Mouse (Mus musculus): ENCODE results near the gene Taar6.

Gene Taar6

GRCm38 (mm10) chr10:23985546-23985945 is at the start of gene Taar6:
Gene Taar6 (minus strand): TSS chr10:23985646.
- DNase-seq (ENCODE audit: low spot score in 2 of 2) = no peak

- DNase-seq (ENCODE audit: low spot score in 2 of 2) = no peak
Observed at GRCm38 (mm10) chr10:24031347-24031746, 45.9 kb upstream of the Taar6 start.

- no peak for DNase-seq (ENCODE audit: low spot score in 2 of 2)
Observed at GRCm38 (mm10) chr10:24026922-24027321, 41.5 kb upstream of the Taar6 start, which contains the start of gene Taar7d. Gene Taar7d (plus strand): TSS chr10:24027222.

GRCm38 (mm10) chr10:24008143-24008542 is 22.7 kb upstream of the Taar6 start:
- DNase-seq (ENCODE audit: low spot score in 2 of 2) = no peak

- DNase-seq (ENCODE audit: low spot score in 2 of 2) = no peak
Observed at GRCm38 (mm10) chr10:24007034-24007433, 21.6 kb upstream of the Taar6 start.

DNA sequence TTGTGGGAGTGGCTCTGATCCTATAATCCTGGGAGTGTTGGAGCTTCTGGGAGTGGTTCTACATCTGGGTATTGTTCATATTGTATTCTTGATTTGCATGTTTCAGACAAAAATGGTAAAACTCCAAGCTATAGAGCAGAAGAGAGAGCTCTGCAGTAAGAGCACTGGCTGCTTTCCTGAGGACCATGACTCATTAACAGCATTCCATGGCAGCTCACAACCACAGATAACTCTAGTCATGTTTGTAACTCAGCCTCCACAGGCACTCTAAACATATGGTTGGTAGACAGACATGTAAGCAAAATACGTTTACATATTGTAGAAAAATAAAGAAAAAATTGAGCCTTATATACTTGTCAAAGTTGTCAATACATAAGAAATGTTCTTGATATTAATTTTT is 21.0 kb upstream of the Taar6 start:
- no peak for DNase-seq (ENCODE audit: low spot score in 2 of 2)

- DNase-seq (ENCODE audit: low spot score in 2 of 2) = no peak
Observed at GRCm38 (mm10) chr10:23999639-24000038, 14.2 kb upstream of the Taar6 start, which contains the start of gene Taar7b. Gene Taar7b (plus strand): TSS chr10:23999939.

DNA sequence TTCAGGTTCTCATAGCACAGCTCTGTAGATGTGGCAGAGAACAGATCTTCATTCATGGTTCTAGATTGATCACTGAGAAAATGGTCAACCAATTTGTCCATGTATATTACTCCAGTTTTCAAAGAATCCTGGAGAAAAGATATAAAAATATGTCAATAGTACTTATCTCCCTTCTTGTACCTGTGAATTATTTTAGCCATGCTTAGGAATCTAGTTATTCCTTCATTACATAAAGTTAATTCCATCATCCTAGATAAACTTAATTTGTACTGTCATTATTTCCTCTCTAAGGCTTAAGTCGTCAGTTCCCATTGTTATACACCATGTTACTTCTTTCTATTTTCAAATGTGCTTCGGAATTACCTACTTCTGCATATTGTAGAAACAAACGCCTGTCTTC is 7.9 kb upstream of the Taar6 start, which contains the start of gene Taar7a:
TSS of gene Taar7a (minus strand) at position 101 of the 400 bp plus-strand sequence.
- no peak for DNase-seq (ENCODE audit: low spot score in 2 of 2)

DNA sequence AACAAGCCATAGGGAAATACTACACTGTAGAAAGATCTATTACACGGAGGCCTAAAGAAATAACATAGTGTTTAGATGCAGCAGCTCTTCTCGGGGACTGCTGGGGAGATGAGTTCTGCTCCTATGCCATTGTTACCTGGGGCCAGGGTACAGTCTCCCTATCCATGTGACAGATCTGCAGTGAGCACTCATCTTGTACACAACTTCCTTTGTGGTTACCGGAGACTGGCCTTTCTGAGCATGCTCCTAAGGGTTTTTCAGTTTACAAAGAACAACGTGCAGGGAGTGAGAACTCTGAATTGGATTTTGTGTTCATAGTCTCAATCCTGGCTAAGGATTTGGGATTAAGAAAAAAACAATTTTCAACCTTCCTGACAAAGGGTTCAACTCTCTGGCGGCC is 973 bp upstream of the Taar6 start:
- DNase-seq (ENCODE audit: low spot score in 2 of 2) = no peak

DNA sequence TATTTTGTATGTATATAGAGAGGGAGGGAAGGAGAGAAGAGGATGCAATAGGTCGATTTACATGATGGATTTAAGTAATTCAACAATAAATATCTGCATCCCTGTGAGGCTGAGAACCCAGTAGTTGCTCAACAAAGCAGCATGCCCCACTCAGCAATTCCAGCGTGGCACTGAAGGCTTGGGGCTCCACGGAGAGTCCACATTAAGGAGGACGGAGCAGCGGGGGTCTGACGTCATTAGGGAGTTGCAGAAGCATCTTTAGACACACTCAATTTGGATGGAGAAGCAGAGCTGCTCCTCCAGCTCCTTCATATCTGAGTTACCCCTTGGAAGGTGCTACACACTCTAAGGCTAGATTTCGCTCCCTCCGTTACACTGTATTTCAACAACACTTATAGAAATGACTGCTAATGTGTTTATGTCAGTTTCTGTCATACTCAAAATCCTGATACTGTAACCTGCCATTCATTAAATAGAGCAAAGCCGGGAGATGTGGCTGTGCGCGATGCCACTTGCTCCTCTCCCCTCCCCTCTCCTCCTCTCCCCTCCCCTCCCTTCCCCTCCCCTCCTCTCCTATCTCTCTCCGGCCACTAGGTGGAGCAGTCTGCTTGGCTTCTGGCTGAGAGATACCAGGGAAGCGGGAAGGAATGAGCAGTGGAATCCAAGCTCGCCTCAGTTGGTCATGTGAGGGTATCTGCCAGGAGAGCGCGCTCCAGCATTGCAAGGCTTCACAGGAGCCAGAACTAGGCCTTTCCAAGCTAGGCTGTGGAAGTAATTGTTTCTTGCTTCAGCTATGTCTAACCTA is 6.3 kb downstream of the Taar6 start:
- peak; percentile 57 to 70 for DNase-seq (ENCODE audit: low spot score in 2 of 2)

DNA sequence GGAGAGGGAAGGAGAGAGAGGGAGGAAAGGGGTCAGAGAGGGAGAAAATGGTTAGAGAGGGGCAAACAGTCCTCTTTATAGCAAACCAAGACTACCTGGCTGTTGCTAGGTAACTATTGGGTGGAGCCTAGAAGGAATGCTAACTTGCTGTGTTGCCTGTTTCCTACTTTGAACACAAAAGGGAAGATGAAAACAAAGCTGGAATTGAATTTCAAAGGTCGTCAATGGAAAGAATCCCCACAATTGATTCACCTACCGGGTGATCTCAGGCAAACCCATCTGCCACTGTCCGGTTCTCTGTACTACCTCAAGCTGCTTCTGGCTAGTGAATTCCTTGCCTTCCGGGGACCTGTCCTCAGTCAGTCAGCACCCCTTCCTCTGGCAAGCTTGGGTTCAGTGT is 7.5 kb downstream of the Taar6 start:
- DNase-seq (ENCODE audit: low spot score in 2 of 2) = no peak

DNA sequence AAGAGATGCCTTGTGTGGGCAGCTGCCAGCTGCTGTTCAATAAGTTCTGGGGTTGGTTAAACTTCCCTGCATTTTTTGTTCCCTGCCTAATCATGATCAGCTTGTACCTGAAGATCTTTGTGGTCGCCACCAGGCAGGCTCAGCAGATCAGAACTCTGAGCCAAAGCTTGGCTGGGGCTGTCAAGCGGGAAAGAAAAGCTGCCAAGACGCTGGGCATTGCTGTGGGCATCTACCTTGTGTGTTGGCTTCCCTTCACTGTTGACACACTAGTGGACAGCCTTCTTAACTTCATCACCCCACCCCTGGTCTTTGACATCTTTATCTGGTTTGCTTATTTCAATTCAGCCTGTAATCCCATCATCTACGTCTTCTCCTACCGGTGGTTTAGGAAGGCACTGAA is 14.2 kb downstream of the Taar6 start:
- no peak for DNase-seq (ENCODE audit: low spot score in 2 of 2)

DNA sequence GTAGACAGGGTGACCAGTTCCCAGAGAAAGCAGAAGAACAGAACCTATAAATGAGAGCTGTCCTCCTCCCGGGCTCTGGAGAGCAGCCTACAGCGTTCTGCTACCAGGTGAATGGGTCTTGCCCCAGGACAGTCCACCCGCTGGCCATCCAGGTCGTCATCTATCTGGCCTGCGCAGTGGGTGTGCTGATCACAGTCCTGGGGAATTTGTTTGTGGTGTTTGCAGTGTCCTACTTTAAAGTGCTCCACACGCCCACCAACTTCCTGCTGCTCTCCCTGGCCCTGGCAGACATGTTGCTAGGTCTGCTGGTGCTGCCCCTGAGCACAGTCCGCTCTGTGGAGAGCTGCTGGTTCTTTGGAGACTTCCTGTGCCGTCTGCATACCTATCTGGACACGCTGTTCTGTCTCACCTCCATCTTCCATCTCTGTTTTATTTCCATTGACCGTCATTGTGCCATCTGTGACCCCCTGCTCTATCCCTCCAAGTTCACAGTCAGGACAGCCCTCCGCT is 14.7 kb downstream of the Taar6 start, which contains the start of gene Taar5:
TSS of gene Taar5 (plus strand) at position 51 of the 510 bp plus-strand sequence.
- no peak for DNase-seq (ENCODE audit: low spot score in 2 of 2)

DNA sequence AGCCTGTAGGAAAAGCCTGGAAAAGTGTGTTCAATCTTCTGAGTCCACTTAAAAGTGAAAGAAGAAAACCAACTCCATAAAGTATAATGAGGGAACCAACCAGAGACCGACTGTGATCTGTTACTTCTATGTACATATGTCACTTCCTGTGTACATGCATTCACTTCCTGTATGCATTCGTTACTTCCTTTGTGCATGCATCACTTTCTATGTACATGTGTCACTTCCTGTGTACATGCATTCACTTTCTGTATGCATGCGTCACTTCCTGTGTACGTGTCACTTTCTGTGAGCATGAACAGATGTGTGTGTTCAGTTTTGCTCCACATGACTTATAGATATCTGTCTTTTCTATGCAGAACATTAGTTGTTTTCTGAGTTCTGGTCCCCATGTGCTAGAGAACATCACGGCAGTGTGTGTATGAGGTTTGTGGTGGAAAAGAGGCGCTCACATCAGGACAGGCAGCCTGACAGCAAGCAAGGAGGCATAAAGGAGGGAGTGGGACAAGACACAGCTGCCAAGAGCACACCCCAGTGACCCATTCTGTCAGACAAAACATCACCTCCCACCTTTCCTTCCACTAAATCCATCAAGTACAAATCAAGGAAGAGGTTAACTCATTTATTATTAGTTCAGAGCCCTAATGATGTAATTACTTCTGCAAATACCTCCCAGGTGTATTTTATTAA is 20.4 kb downstream of the Taar6 start:
- no peak for DNase-seq (ENCODE audit: low spot score in 2 of 2)

GRCm38 (mm10) chr10:23963444-23963843 is 22.0 kb downstream of the Taar6 start:
- DNase-seq (ENCODE audit: low spot score in 2 of 2) = no peak

GRCm38 (mm10) chr10:23960444-23960915 is 25.0 kb downstream of the Taar6 start, which contains the start of gene Taar4:
Gene Taar4 (plus strand): TSS chr10:23960494.
- no peak for DNase-seq (ENCODE audit: low spot score in 2 of 2)

DNA sequence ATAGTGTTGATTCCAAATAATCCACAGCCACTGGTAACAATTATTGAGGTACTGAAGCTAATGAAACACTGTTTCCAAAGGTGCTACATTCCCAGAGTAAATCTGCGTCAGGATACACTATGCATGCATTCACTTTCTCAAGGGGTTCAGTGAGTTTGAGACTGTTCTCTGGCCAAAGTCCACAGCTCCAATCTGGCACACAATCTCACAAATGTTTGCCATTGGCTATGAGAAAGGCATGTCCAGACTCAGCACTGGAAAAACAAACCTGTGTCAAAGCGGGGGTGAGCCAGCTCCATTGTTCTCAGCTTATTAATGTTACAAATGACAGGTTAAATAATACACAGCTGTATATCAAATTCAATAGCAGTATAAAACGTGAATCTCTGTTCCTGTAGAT is 26.4 kb downstream of the Taar6 start:
- DNase-seq (ENCODE audit: low spot score in 2 of 2) = no peak

GRCm38 (mm10) chr10:23951714-23952113 is 33.7 kb downstream of the Taar6 start:
- DNase-seq (ENCODE audit: low spot score in 2 of 2) = no peak

GRCm38 (mm10) chr10:23949508-23950005 is 35.9 kb downstream of the Taar6 start, which contains the start of gene Taar3:
Gene Taar3 (plus strand): TSS chr10:23949558.
- DNase-seq (ENCODE audit: low spot score in 2 of 2) = peak; percentile 8 to 11

DNA sequence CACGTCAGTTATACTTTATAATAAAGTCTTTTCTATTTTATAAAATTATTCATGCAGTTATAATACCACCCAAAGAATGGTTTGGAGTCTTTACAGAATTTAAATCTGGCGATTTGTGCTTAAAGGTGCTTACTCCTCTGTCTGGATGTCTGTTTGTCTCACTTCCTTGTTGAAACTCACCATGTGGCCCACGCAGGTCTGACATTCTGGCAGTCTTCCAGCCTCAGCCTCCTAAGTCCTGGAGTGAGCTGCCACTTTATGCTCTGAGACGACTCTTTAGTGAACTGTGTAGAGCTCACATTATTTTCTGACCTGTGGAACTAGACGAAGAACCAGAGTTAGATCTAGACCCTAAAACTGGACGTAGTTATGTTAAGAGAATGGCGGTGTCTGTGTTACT is 37.4 kb downstream of the Taar6 start:
- no peak for DNase-seq (ENCODE audit: low spot score in 2 of 2)

DNA sequence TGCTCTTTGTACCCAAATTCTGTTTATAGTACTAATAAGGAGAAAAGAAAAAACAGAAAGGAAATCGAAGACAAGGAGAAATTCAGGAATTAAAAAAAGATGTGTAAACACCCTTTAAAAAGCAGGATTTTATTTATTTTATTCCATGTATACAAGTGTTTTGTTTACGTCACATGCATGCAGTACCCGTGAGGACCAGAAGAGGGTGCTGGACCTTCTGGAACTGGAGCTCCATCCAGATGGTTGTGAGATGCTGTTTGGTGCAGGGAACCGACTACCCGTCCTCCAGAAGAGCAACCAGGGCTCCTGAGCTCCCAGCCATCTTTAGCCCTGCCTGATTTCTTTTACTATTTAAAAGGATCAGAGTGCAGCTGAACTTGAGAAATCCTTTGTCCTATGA is 43.0 kb downstream of the Taar6 start:
- no peak for DNase-seq (ENCODE audit: low spot score in 2 of 2)

GRCm38 (mm10) chr10:23938312-23938711 is 47.1 kb downstream of the Taar6 start, which contains the start of gene Taar2:
Gene Taar2 (plus strand): TSS chr10:23938572.
- no peak for DNase-seq (ENCODE audit: low spot score in 2 of 2)

Data from frontal cortex, postnatal 36 days (tissue).